Mouse (Mus musculus) layer of hippocampus, postnatal 25 days (tissue): ENCODE data around the gene Plcxd3. TPM values are rescaled to one million over a fixed set of nuclear protein-coding genes. Genes with fewer than 3 reads are reported as not detected.
"Not testable (repeated sequence)": the region's sequence is repeated elsewhere in the genome, so short reads cannot be mapped to it uniquely, and the experiment has no call there.

Experiments used
- DNase-seq, 2 experiments: peaks; one replicate each; pipeline ENCODE4 v3.0.0; 2022; ENCODE audit warnings: mixed read lengths in 2 of 2, low spot score in 1 of 2; ENCODE audit errors: extremely low spot score in 1 of 2
- total RNA-seq, 2 experiments: library from RNA; stranded (reverse); gene quantifications; 2 replicates each; pipeline ENCODE4 v1.2.3; 2021

Gene Plcxd3
- total RNA-seq, 2 experiments from 2014 or later = 18.4 to 24.9 TPM

- no peak for DNase-seq
Measured at GRCm38 (mm10) chr15:4524598-4524997, 149.3 kb downstream of the Plcxd3 start.

- DNase-seq = no peak
Measured at GRCm38 (mm10) chr15:4533700-4534099, 158.4 kb downstream of the Plcxd3 start.

GRCm38 (mm10) chr15:4559121-4559520 is 183.8 kb downstream of the Plcxd3 start:
- no peak for DNase-seq

- no peak for DNase-seq
Measured at GRCm38 (mm10) chr15:4561431-4561970, 186.2 kb downstream of the Plcxd3 start.

GRCm38 (mm10) chr15:4595521-4595920 is 220.2 kb downstream of the Plcxd3 start:
- DNase-seq = not testable (repeated sequence)

- DNase-seq = not testable (repeated sequence)
Measured at GRCm38 (mm10) chr15:4598661-4599060, 223.4 kb downstream of the Plcxd3 start.

GRCm38 (mm10) chr15:4599331-4599730 is 224.0 kb downstream of the Plcxd3 start:
- not testable (repeated sequence) for DNase-seq

- no peak for DNase-seq
Measured at GRCm38 (mm10) chr15:4605630-4606029, 230.3 kb downstream of the Plcxd3 start.
